Mouse (Mus musculus): ENCODE data around the gene Unc5cl. TPM values are rescaled to one million over a fixed set of nuclear protein-coding genes. Genes with fewer than 3 reads are reported as not detected.

The Unc5cl gene
- polyA plus RNA-seq (2017; shearing (Covaris generic)) = 43.9 TPM

DNA sequence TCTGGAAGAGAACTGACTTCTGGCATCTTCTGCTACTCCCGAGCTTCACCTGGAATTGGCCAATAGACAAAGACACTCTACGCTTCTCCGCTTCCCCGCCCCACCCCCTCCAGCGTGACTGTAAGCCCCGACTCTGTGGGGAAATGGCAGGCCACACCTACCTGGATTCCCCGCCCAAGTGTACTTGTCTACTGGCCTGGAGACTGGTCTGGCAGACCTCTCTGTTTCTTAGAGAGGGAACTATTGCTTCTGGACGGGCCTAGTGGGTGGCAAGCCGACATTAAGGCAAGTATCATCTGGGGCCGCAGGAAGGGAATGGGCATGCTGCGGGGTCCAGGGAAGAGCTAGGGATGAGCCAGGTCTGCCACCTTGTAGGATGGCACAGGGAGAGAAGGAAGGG lies at the start of gene Unc5cl:
TSS of gene Unc5cl (plus strand) at position 214 of the 400 bp plus-strand sequence.

GRCm38 (mm10) chr17:48409380-48410298 lies 45.1 kb upstream of the Unc5cl start, which contains the start of the genes Nfya and Oard1:
Gene Nfya (minus strand): TSS chr17:48409906.
Gene Oard1 (plus strand): TSS chr17:48410014.

GRCm38 (mm10) chr17:48432158-48432980 lies 22.3 kb upstream of the Unc5cl start, which contains the start of gene Apobec2:
Gene Apobec2 (minus strand): TSS chr17:48432930.

DNA sequence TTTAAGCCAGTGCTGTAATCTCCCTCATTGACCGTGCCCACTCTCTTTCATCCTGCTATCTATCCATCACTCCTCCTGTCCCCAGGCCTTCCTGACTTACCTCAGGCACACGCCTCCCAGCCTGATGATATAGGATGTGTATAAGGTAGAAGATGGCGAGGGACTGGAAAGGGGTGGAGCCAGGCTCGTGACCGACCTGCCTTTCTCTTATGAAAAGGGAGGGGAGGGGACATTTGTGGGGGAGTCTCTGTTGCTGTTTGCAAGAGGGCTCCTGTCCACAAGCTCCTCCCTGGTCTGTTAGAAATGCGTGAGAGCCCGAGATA lies 3.4 kb upstream of the Unc5cl start, which contains the start of gene Tspo2:
TSS of gene Tspo2 (minus strand) at position 170 of the 323 bp plus-strand sequence.

Other genes with a start within 250 kb of the Unc5cl start
- not detected for gene Trem1, start 222.1 kb upstream of the Unc5cl start, polyA plus RNA-seq (2017; shearing (Covaris generic))
- not detected for gene Trem3, start 207.1 kb upstream of the Unc5cl start, polyA plus RNA-seq (2017; shearing (Covaris generic))
- 5.6 TPM for gene Treml4, start 190.6 kb upstream of the Unc5cl start, polyA plus RNA-seq (2017; shearing (Covaris generic))
- gene Treml2, start 155.4 kb upstream of the Unc5cl start, polyA plus RNA-seq (2017; shearing (Covaris generic)) = 22.9 TPM
- 4.3 TPM for gene B430306N03Rik, start 138.8 kb upstream of the Unc5cl start, polyA plus RNA-seq (2017; shearing (Covaris generic))
- gene Trem2, start 108.5 kb upstream of the Unc5cl start, polyA plus RNA-seq (2017; shearing (Covaris generic)) = not detected
- gene Treml1, start 95.0 kb upstream of the Unc5cl start, polyA plus RNA-seq (2017; shearing (Covaris generic)) = not detected
- gene Nfya, start 45.0 kb upstream of the Unc5cl start, polyA plus RNA-seq (2017; shearing (Covaris generic)) = 8.0 TPM
- 97.7 TPM for gene Oard1, start 44.9 kb upstream of the Unc5cl start, polyA plus RNA-seq (2017; shearing (Covaris generic))
- 5.7 TPM for gene Apobec2, start 22.0 kb upstream of the Unc5cl start, polyA plus RNA-seq (2017; shearing (Covaris generic))
- not detected for gene Tspo2, start 3.4 kb upstream of the Unc5cl start, polyA plus RNA-seq (2017; shearing (Covaris generic))